Mouse (Mus musculus) CH12.LX (cell line): ENCODE results near the gene Gm10719. TPM values are rescaled to one million over a fixed set of nuclear protein-coding genes. Genes with fewer than 3 reads are reported as not detected.
A peak's percentile ranks its signal among the peaks of the same experiment; 100 is the strongest.
"Not testable (repeated sequence)": the region's sequence is repeated elsewhere in the genome, so short reads cannot be mapped to it uniquely, and the experiment has no call there.

Experiments
- DNase-seq: peaks from one replicate; pipeline ENCODE4 v3.0.0-alpha.2; 2013; ENCODE audit errors: extremely low read depth
- H3K27ac ChIP-seq: 2 replicates; pipeline ENCODE4 v1.5.1; 2012; ENCODE audit warnings: low read depth, mild to moderate bottlenecking, control low read depth, moderate library complexity; ENCODE audit not compliant: insufficient read depth
- H3K27me3 ChIP-seq: replicated peaks from 2 replicates; pipeline ENCODE3; 2012; ENCODE audit warnings: inconsistent platforms
- H3K36me3 ChIP-seq, 2 experiments: replicated peaks in 1 of 2; 2 replicates each; pipeline versions ENCODE3 to v1.6.1; 2012; ENCODE audit warnings: inconsistent platforms in 1 of 2, low read length in 1 of 2, mild to moderate bottlenecking in 1 of 2, mixed read lengths in 1 of 2, moderate library complexity in 1 of 2; ENCODE audit not compliant: control insufficient read depth in 1 of 2, insufficient read depth in 1 of 2
- H3K4me1 ChIP-seq, 2 experiments: 2 replicates each; pipeline ENCODE4 v1.6.1; 2012; ENCODE audit warnings: inconsistent platforms in 1 of 2, moderate library complexity in 1 of 2; ENCODE audit not compliant: insufficient read depth in 2 of 2, control insufficient read depth in 1 of 2
- H3K4me2 ChIP-seq: 2 replicates; pipeline ENCODE4 v1.6.1; 2012; ENCODE audit warnings: low read depth, mild to moderate bottlenecking, control low read depth; ENCODE audit not compliant: poor library complexity, insufficient read depth, severe bottlenecking
- H3K4me3 ChIP-seq, 3 experiments: fragments of 150-350 bp in 1 of 3; sonication (generic) in 1 of 3; replicated peaks in 1 of 3; 2 replicates each; pipeline versions ENCODE3 to v1.5.1; 2011 to 2012; ENCODE audit warnings: low read depth in 2 of 3, low read length in 2 of 3, mild to moderate bottlenecking in 2 of 3, moderate library complexity in 2 of 3, control low read depth in 1 of 3, improper control_type of control experiment in 1 of 3, inconsistent platforms in 1 of 3, mixed read lengths in 1 of 3; ENCODE audit not compliant: poor library complexity in 1 of 3
- H3K79me2 ChIP-seq: replicated peaks from 2 replicates; pipeline ENCODE4 v1.6.1; 2012; ENCODE audit warnings: mild to moderate bottlenecking, moderate library complexity; ENCODE audit not compliant: control insufficient read depth, poor library complexity, insufficient read depth, severe bottlenecking; ENCODE audit errors: extremely low read depth
- H3K9ac ChIP-seq: 2 replicates; pipeline ENCODE4 v1.6.1; 2012; ENCODE audit warnings: low read depth, mild to moderate bottlenecking, control low read depth, moderate library complexity; ENCODE audit not compliant: insufficient read depth
- H3K9me3 ChIP-seq: replicated peaks from 2 replicates; pipeline ENCODE3; 2012; ENCODE audit warnings: low read length, inconsistent platforms, mixed read lengths
- CTCF ChIP-seq, 2 experiments: IDR thresholded peaks in 1 of 2; conservative IDR thresholded peaks in 1 of 2; 2 replicates each; pipeline ENCODE4 v1.5.1; 2011 to 2012; ENCODE audit warnings: low read depth in 2 of 2, low read length in 2 of 2, improper control_type of control experiment in 1 of 2, inconsistent platforms in 1 of 2, mild to moderate bottlenecking in 1 of 2, moderate library complexity in 1 of 2
- dilution Hi-C: fragments of 300-500 bp; cut with MboI; formaldehyde crosslinking; loops from 2 replicates; pipeline ENCODE4 v1.14.3; 2020; ENCODE audit warnings: low sequenced_read_pairs; ENCODE audit not compliant: extremely low pct_unique_long_range_greater_than_20kb, extremely low pct_ligation_motif_present
- in situ Hi-C: fragments of 300-500 bp; cut with MboI; formaldehyde crosslinking; loops from 3 replicates; pipeline ENCODE4 v1.14.3; 2019; ENCODE audit warnings: low sequenced_read_pairs, low pct_ligation_motif_present, low pct_unique_long_range_greater_than_20kb, mixed read lengths
- polyA plus RNA-seq: library from polyadenylated mRNA; unstranded; fragments of >175 nt; gene quantifications from 2 replicates; pipeline ENCODE4 v1.2.1, GENCODE M21; 2012; ENCODE audit warnings: low read depth; ENCODE audit not compliant: insufficient read length
- total RNA-seq, 2 experiments: library from RNA; depleted of rRNA; stranded (reverse); fragments of 300-350 nt in 1 of 2; fragments of >200 nt in 1 of 2; gene quantifications; 2 replicates each; pipeline ENCODE4 v1.2.3; 2012 to 2014

The Gm10719 gene
- total and polyA plus RNA-seq, 3 experiments, result 1.1 to 1.8 TPM; not detected in 1

DNA sequence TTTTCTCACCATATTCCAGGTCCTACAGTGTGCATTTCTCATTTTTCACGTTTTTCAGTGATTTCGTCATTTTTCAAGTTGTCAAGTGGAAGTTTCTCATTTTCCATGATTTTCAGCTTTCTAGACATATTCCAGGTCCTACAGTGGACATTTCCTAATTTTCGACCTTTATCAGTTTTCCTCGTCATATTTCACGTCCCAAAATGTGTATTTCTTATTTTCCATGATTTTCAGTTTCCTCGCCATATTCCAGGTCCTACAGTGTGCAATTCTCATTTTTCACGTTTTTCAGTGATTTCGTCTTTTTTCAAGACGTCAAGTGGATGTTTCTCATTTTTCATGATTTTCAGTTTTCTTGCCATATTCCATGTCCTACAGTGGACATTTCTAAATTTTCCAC is 10.0 kb downstream of the Gm10719 start:
- peak in 1 of 2 experiments; percentile 43; a peak in 1 of 4 replicates for TF ChIP-seq CTCF (conservative IDR thresholded peaks at IDR 0.05 in 1 of 2, IDR thresholded peaks at IDR 0.05 in 1 of 2; ENCODE audit: low read depth in 2 of 2, low read length in 2 of 2)

DNA sequence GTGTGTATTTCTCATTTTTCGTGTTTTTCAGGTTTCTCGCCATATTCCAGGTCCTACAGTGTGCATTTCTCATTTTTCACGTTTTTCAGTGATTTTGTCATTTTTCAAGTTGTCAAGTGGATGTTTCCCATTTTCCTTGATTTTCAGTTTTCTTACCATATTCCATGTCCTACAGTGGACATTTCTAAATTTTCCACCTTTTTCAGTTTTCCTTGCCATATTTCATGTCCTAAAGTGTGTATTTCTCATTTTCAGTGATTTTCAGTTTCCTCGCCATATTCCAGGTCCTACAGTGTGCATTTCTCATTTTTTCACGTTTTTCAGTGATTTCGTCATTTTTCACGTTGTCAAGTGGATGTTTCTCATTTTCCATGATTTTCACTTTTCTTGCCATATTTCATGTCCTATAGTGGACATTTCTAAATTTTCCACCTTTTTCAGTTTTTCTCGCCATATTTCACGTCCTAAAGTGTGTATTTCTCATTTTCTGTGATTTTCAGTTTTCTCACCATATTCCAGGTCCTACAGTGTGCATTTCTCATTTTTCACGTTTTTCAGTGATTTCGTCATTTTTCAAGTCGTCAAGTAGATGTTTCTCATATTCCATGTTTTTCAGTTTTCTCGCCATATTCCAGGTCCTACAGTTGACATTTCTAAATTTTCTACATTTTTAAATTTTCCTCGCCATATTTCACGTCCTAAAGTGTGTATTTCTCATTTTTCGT is 12.2 kb downstream of the Gm10719 start:
- H3K4me2 ChIP-seq, H3K27ac ChIP-seq, H3K4me1 ChIP-seq, H3K9me3 ChIP-seq, H3K27me3 ChIP-seq, DNase-seq, H3K9ac ChIP-seq, H3K4me3 ChIP-seq, H3K36me3 ChIP-seq, H3K79me2 ChIP-seq, dilution Hi-C loops, in situ Hi-C loops: not testable (repeated sequence)
- 0 out of 4 replicates have a peak, but pooled peaks of 1 of the 2 experiments have one; percentile 16 for TF ChIP-seq CTCF (conservative IDR thresholded peaks at IDR 0.05 in 1 of 2, IDR thresholded peaks at IDR 0.05 in 1 of 2; ENCODE audit: low read depth in 2 of 2, low read length in 2 of 2)

More for the DNA sequence above, 10.0 kb downstream of the Gm10719 start:
- dilution Hi-C loops, H3K4me2 ChIP-seq, H3K4me1 ChIP-seq, H3K79me2 ChIP-seq, H3K9ac ChIP-seq, H3K9me3 ChIP-seq, DNase-seq, H3K27ac ChIP-seq, in situ Hi-C loops, H3K4me3 ChIP-seq, H3K36me3 ChIP-seq, H3K27me3 ChIP-seq: not testable (repeated sequence)

DNA sequence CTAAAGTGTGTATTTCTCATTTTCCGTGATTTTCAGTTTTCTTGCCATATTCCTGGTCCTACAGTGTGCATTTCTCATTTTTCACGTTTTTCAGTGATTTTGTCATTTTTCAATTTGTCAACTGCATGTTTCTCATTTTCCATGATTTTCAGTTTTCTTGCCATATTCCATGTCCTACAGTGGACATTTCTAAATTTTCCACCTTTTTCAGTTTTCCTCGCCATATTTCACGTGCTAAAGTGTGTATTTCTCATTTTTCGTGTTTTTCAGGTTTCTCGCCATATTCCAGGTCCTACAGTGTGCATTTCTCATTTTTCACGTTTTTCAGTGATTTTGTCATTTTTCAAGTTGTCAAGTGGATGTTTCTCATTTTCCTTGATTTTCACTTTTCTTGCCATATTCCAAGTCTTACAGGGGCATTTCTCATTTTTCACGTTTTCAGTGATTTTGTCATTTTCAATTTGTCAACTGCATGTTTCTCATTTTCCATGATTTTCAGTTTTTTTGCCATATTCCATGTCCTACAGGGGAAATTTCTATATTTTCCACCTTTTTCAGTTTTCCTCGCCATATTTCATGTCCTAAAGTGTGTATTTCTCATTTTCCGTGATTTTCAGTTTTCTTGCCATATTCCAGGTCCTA is 13.6 kb downstream of the Gm10719 start:
- peak; percentile 94 for DNase-seq
- in situ Hi-C loops, H3K4me3 ChIP-seq, dilution Hi-C loops, H3K9me3 ChIP-seq, H3K27me3 ChIP-seq, H3K79me2 ChIP-seq, H3K27ac ChIP-seq, H3K4me2 ChIP-seq, H3K4me1 ChIP-seq, H3K9ac ChIP-seq, H3K36me3 ChIP-seq: not testable (repeated sequence)

GRCm38 (mm10) chr9:3034299-3034698 is 17.1 kb downstream of the Gm10719 start, which contains the start of gene Gm17535:
Gm17535 (plus strand) TSS chr9:3034599.
- H3K9me3 ChIP-seq, H3K4me2 ChIP-seq, H3K27me3 ChIP-seq, H3K36me3 ChIP-seq, H3K4me3 ChIP-seq, in situ Hi-C loops, DNase-seq, dilution Hi-C loops, H3K4me1 ChIP-seq, H3K27ac ChIP-seq, H3K79me2 ChIP-seq, H3K9ac ChIP-seq: not testable (repeated sequence)

- H3K27me3 ChIP-seq, H3K4me1 ChIP-seq, H3K4me2 ChIP-seq, H3K79me2 ChIP-seq, in situ Hi-C loops, H3K27ac ChIP-seq, DNase-seq, H3K4me3 ChIP-seq, H3K9ac ChIP-seq, H3K9me3 ChIP-seq, dilution Hi-C loops, H3K36me3 ChIP-seq: not testable (repeated sequence)
Measured at GRCm38 (mm10) chr9:3036577-3036976, 19.4 kb downstream of the Gm10719 start, which contains the start of gene Gm10715. Gm10715 (plus strand) TSS chr9:3036877.

DNA sequence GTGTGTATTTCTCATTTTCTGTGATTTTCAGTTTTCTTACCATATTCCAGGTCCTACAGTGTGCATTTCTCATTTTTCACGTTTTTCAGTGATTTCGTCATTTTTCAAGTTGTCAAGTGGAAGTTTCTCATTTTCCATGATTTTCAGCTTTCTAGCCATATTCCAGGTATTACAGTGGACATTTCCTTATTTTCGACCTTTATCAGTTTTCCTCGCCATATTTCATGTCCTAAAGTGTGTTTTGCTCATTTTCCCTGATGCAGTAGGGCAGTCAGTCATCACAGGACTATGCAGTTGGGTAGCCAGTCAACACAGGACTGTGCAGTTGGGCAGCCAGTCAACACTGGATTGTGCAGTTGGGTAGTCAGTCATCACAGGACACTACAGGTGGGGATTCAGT is 21.0 kb downstream of the Gm10719 start:
- H3K9ac ChIP-seq, in situ Hi-C loops, H3K4me2 ChIP-seq, H3K27ac ChIP-seq, H3K4me1 ChIP-seq, H3K9me3 ChIP-seq, H3K79me2 ChIP-seq, dilution Hi-C loops, H3K27me3 ChIP-seq, H3K36me3 ChIP-seq, H3K4me3 ChIP-seq: not testable (repeated sequence)
- DNase-seq, result peak; percentile 16
